In the genomic region with DNA sequence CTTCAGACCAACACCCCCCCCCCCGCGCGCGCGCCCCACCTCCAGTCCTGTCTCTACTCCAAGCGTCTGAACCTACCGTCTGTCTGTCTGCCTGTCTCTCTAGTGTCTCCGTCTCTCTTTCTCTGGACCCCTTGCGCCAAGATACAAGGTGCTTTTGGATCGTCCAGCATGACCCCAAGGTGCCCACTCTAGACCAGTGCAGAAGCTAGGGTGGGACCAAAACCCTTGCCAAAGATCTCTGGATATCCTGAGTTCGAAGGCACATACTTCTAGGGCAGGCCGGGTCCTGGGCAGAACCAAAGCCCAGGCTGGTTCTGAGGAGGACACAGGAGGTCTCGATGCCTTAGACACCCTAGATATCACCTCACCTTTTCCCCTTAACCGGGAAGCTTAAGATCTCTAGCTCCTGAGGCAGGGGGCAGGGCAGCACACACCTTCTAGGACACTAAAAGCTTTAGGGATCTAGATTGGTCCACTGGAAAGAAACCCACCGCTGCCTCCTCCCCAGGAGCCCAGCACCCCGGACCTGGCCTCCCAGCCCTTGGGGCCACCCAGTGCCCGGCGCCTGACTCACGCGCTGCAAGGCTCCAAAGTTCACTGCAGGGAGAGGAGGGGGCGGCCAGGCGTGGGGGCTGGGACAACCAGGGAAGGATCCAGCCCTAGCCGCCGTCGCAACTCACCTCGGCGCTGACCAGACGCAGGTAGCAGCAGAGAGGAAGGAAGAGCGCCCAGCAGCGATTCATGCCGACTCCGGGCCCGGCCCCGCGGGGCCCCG, we compare ENCODE assay signal across 9 mouse cellular contexts. TPM values are rescaled to one million over a fixed set of nuclear protein-coding genes. Genes with fewer than 3 reads are reported as not detected.
A peak's percentile ranks its signal among the peaks of the same experiment; 100 is the strongest.
DNase-seq lines count a peak whose midpoint lies in the region; ATAC-seq and TF ChIP-seq lines count a peak whose summit lies in the region.
"Had no signal": no experiment of that assay in that cellular context is flagged by ENCODE, and none has a peak within 500 bp of the region (broad histone marks: within the 10 kb centered on the region; RNA-seq: fewer than 3 reads in every experiment).

No protein-coding gene starts in this region.

- H3K9ac ChIP-seq in ES-E14 (ENCODE audit: insufficient read depth, low read depth, low read length, poor library complexity, severe bottlenecking), result peak overlapping the region; percentile 70
- peak overlapping the region; percentile 14; the same call in 1 of the 2 replicates for H3K9ac ChIP-seq in forebrain, embryonic 11.5 days (ENCODE audit: low read length)
- peak overlapping the region; percentile 74 for H3K9ac ChIP-seq in kidney, embryonic 16.5 days (replicated peaks; ENCODE audit: low read length)

- peak overlapping the region; percentile 70 to 86 for H3K4me3 ChIP-seq in ES-E14 (ENCODE audit: insufficient read depth in 1 of 2, low read depth in 1 of 2, low read length in 2 of 2, poor library complexity in 1 of 2, severe bottlenecking in 1 of 2)
- H3K4me3 ChIP-seq in forebrain, embryonic 11.5 days (ENCODE audit: low read depth, low read length), result peak overlapping the region; percentile 52
- peak overlapping the region; percentile 67 for H3K4me3 ChIP-seq in kidney, embryonic 16.5 days (ENCODE audit: low read length)
- peak overlapping the region; percentile 92 for H3K4me3 ChIP-seq in myocyte

- H3K4me1 ChIP-seq in ES-E14 (ENCODE audit: control insufficient read depth in 2 of 2, insufficient read depth in 2 of 2, low read length in 2 of 2, poor library complexity in 1 of 2), result peaks cover 0 to 25% of the 10 kb centered on the region in 2 experiments; a peak in 2 of 4 replicates
- peaks cover 24% of the 10 kb centered on the region for H3K4me1 ChIP-seq in forebrain, embryonic 11.5 days (replicated peaks; ENCODE audit: control insufficient read depth, insufficient read depth, low read length)
- peaks cover 41% of the 10 kb centered on the region for H3K4me1 ChIP-seq in kidney, embryonic 16.5 days (ENCODE audit: insufficient read depth, low read length)

- peaks cover 61% of the 10 kb centered on the region for H3K27me3 ChIP-seq in forebrain, embryonic 11.5 days (ENCODE audit: control insufficient read depth, insufficient read depth, low read length)
- H3K27me3 ChIP-seq in kidney, embryonic 16.5 days (ENCODE audit: insufficient read depth, low read length), result peaks cover 60% of the 10 kb centered on the region
- no peaks in the 10 kb centered on the region for H3K27me3 ChIP-seq in myocyte (ENCODE audit: control insufficient read depth, insufficient read depth, insufficient read length)
- H3K27me3 ChIP-seq: Patski had no signal

- TF ChIP-seq POLR2A in myocyte (IDR thresholded peaks at IDR 0.05; ENCODE audit: insufficient read length, low read depth), result no peak

- in situ Hi-C loops in ES-E14 (cut with MboI; ENCODE audit: low sequenced_read_pairs in 2 of 2, unreplicated experiment in 2 of 2), result no loop called here

- intact Hi-C loops in gastrocnemius, postnatal 14 days (cut with DNase I; ENCODE audit: low total_unique reads), result loop anchor here (5.0 kb wide), 2 partner anchors 49 to 64 kb away; no protein-coding TSS in a partner anchor
- intact Hi-C loops in gastrocnemius, postnatal 36 days (cut with DNase I), result loop anchor here (5.0 kb wide), 2 partner anchors 39 to 54 kb away; no protein-coding TSS in a partner anchor

- ATAC-seq in forebrain, embryonic 11.5 days (replicated peaks; ENCODE audit: low FRiP score), result no peak
- ATAC-seq in kidney, embryonic 16.5 days (ENCODE audit: low FRiP score, low TSS enrichment), result peak; percentile 54
- ATAC-seq: Patski had no signal

- 2% methylated on average over 29 of the region's 36 CpGs for WGBS in forebrain, embryonic 11.5 days
- 2% methylated on average over 36 of the region's 36 CpGs for WGBS in kidney, embryonic 16.5 days

- H3K79me2 ChIP-seq in myocyte (ENCODE audit: control insufficient read depth, insufficient read depth), result peaks cover 46% of the 10 kb centered on the region

- H3K4me2 ChIP-seq in forebrain, embryonic 11.5 days (ENCODE audit: low read depth, low read length, severe bottlenecking), result peak overlapping the region; percentile 99
- H3K4me2 ChIP-seq in kidney, embryonic 16.5 days (replicated peaks; ENCODE audit: low read depth, low read length), result peak overlapping the region; percentile 99
- H3K4me2 ChIP-seq in myocyte (ENCODE audit: low read depth), result peak overlapping the region; percentile 93

- H3K36me3 ChIP-seq in ES-E14 (ENCODE audit: control insufficient read depth, insufficient read depth, low read length, poor library complexity, severe bottlenecking), result no peaks in the 10 kb centered on the region
- H3K36me3 ChIP-seq in forebrain, embryonic 11.5 days (ENCODE audit: control insufficient read depth, insufficient read depth, low read length), result no peaks in the 10 kb centered on the region
- no peaks in the 10 kb centered on the region for H3K36me3 ChIP-seq in kidney, embryonic 16.5 days (ENCODE audit: insufficient read depth, low read length)
- H3K36me3 ChIP-seq in myocyte (ENCODE audit: control insufficient read depth, insufficient read depth), result no peaks in the 10 kb centered on the region

- H3ac ChIP-seq in myocyte (ENCODE audit: control insufficient read depth, insufficient read length), result peak overlapping the region; percentile 44

- peak; percentile 44 for DNase-seq in gastrocnemius, postnatal 14 days
- DNase-seq in gastrocnemius, postnatal 36 days, result no peak
- DNase-seq in ES-E14 (ENCODE audit: low read depth, low spot score), result no peak
- no peak for DNase-seq in forebrain, embryonic 11.5 days (ENCODE audit: low spot score)
- no peak for DNase-seq in B cell, adult 2 months
- DNase-seq in layer of hippocampus, adult 9-10 months (ENCODE audit: low spot score), result no peak

- no peak overlapping the region for H3K27ac ChIP-seq in ES-E14 (ENCODE audit: insufficient read depth, low read depth, low read length, poor library complexity, severe bottlenecking)
- H3K27ac ChIP-seq in forebrain, embryonic 11.5 days (ENCODE audit: low read depth, low read length), result no peak overlapping the region
- peak overlapping the region; percentile 82 for H3K27ac ChIP-seq in kidney, embryonic 16.5 days (ENCODE audit: low read length)

- no peaks in the 10 kb centered on the region for H3K9me3 ChIP-seq in ES-E14 (ENCODE audit: control insufficient read depth, insufficient read depth, low read depth, low read length)
- no peaks in the 10 kb centered on the region for H3K9me3 ChIP-seq in forebrain, embryonic 11.5 days (ENCODE audit: control insufficient read depth, low read length)
- no peaks in the 10 kb centered on the region for H3K9me3 ChIP-seq in kidney, embryonic 16.5 days (ENCODE audit: low read length)

TF ChIP-seq in ES-E14, 5 proteins besides CTCF, POLR2A, EP300 and RAD21:
- no peak for TF ChIP-seq MAFK (IDR thresholded peaks at IDR 0.05; ENCODE audit: insufficient read depth, low read depth, low read length)
- TF ChIP-seq HCFC1 (IDR thresholded peaks at IDR 0.05; ENCODE audit: borderline replicate concordance, insufficient read depth, low read length), result no peak
- no peak for TF ChIP-seq CHD2 (IDR thresholded peaks at IDR 0.05; ENCODE audit: low read depth, low read length)
- TF ChIP-seq ZC3H11A (IDR thresholded peaks at IDR 0.05; ENCODE audit: borderline replicate concordance, low read depth, low read length), result no peak
- TF ChIP-seq ZNF384 (IDR thresholded peaks at IDR 0.05; ENCODE audit: low read depth, low read length), result no peak
TF ChIP-seq in ES-E14: peak in this region for 0.

TF ChIP-seq in myocyte, 11 proteins besides CTCF, POLR2A, EP300 and RAD21:
- TF ChIP-seq MYOG (IDR thresholded peaks at IDR 0.05; ENCODE audit: control insufficient read depth in 1 of 3, insufficient read depth in 1 of 3, insufficient read length in 2 of 3, low read depth in 2 of 3), result peak in 1 of 3 experiments; percentile 4
- no peak for TF ChIP-seq MAX (IDR thresholded peaks at IDR 0.05; ENCODE audit: low read depth)

RNA-seq across cellular contexts. Expression of a gene that starts 1.3 kb away (rescaled TPM):
- total RNA-seq in gastrocnemius, postnatal 14 days (2021), result 10 to 100 TPM; 25.2 to 38.5 TPM
- 10 to 100 TPM; 16.5 to 17.9 TPM for total RNA-seq in gastrocnemius, postnatal 36 days (2021)
- 9.5 and 12.1 TPM in 2 replicates for total RNA-seq in ES-E14 (2012; rRNA removed)
- 2.8 and 2.9 TPM in 2 replicates for polyA plus RNA-seq in forebrain, embryonic 11.5 days (2014; fragmentation: Nextera tagmentation; extraction: Ambion mirVana)
- 4.3 and 6.2 TPM in 2 replicates for polyA plus RNA-seq in kidney, embryonic 16.5 days (2015; fragmentation: Nextera tagmentation; extraction: Ambion mirVana)
- 21.7 TPM for polyA plus RNA-seq in myocyte (2012; fragmentation: generic; extraction: Trizol)

RNA-seq across cellular contexts. Expression of a gene that starts 42.5 kb away (rescaled TPM):
- total RNA-seq in gastrocnemius, postnatal 14 days (2021), result 1 to 10 TPM; 3.7 to 4.5 TPM
- total RNA-seq in gastrocnemius, postnatal 36 days (2021), result 10 to 100 TPM; 10.8 to 16.8 TPM
- 171 and 233 TPM in 2 replicates for total RNA-seq in ES-E14 (2012; rRNA removed)
- 2.5 and 3.3 TPM in 2 replicates for polyA plus RNA-seq in forebrain, embryonic 11.5 days (2014; fragmentation: Nextera tagmentation; extraction: Ambion mirVana)
- polyA plus RNA-seq in kidney, embryonic 16.5 days (2015; fragmentation: Nextera tagmentation; extraction: Ambion mirVana), result 3.3 and 3.9 TPM in 2 replicates
- 4.7 TPM for polyA plus RNA-seq in myocyte (2012; fragmentation: generic; extraction: Trizol)

Comparison
In these comparisons a context has a peak if more than half of its experiments do, and no peak if none do; other contexts are left out.
1. H3K9ac ChIP-seq: peak in every context shown above with its lines; median percentile 74 in kidney, embryonic 16.5 days; 70 in ES-E14; 14 in forebrain, embryonic 11.5 days.